Mouse (Mus musculus) heart, postnatal 0 days (tissue): ENCODE measurements around the gene Psmd9. TPM values are rescaled to one million over a fixed set of nuclear protein-coding genes. Genes with fewer than 3 reads are reported as not detected.

Source experiments
- ATAC-seq: fragments of 200-750 bp; cut with Nextera tagmentation; 2 replicates; pipeline ENCODE4 v1.8.0; 2017; ENCODE audit warnings: low read depth, moderate number of reproducible peaks, moderate library complexity; ENCODE audit not compliant: insufficient read depth
- DNase-seq: peaks from one replicate; pipeline ENCODE4 v3.0.0-alpha.2; 2016; ENCODE audit warnings: low spot score
- H3K27ac ChIP-seq: fragments of 300-500 bp; sonication (generic); 2 replicates; pipeline ENCODE4 v1.5.1; 2014; ENCODE audit warnings: low read depth, mild to moderate bottlenecking
- H3K27me3 ChIP-seq: fragments of 300-500 bp; sonication (generic); 2 replicates; pipeline ENCODE4 v1.6.1; 2014; ENCODE audit warnings: low read length, mixed read lengths; ENCODE audit not compliant: control insufficient read depth, insufficient read depth
- H3K36me3 ChIP-seq: fragments of 300-500 bp; sonication (generic); replicated peaks from 2 replicates; pipeline ENCODE4 v1.6.1; 2014; ENCODE audit warnings: low read length, mixed read lengths; ENCODE audit not compliant: control insufficient read depth, insufficient read depth
- H3K4me1 ChIP-seq: fragments of 300-500 bp; sonication (generic); 2 replicates; pipeline ENCODE4 v1.6.1; 2014; ENCODE audit warnings: antibody characterized with exemption; ENCODE audit not compliant: control insufficient read depth, insufficient read depth
- H3K4me2 ChIP-seq: fragments of 300-500 bp; sonication (generic); 2 replicates; pipeline ENCODE4 v1.6.1; 2014; ENCODE audit warnings: low read depth, mild to moderate bottlenecking, low read length, moderate library complexity
- H3K4me3 ChIP-seq: fragments of 300-500 bp; sonication (generic); 2 replicates; pipeline ENCODE4 v1.5.1; 2014; ENCODE audit warnings: low read depth, low read length
- H3K9ac ChIP-seq: fragments of 300-500 bp; sonication (generic); replicated peaks from 2 replicates; pipeline ENCODE4 v1.6.1; 2014; ENCODE audit warnings: low read depth, low read length, mixed read lengths
- H3K9me3 ChIP-seq: fragments of 300-500 bp; sonication (generic); replicated peaks from 2 replicates; pipeline ENCODE4 v1.6.1; 2016; ENCODE audit warnings: low read length; ENCODE audit not compliant: control insufficient read depth
- CTCF ChIP-seq: IDR thresholded peaks from 2 replicates; pipeline ENCODE4 v1.5.1; 2016; ENCODE audit warnings: antibody characterized with exemption, control low read depth, low read depth
- EP300 ChIP-seq: IDR thresholded peaks from 2 replicates; pipeline ENCODE4 v1.6.1; 2016; ENCODE audit warnings: antibody characterized with exemption, low read depth
- WGBS: fragments of 180-500 bp; shearing (Covaris S2); extraction: QIAGEN DNeasy Blood & Tissue Kit; methylation state at CpG from one replicate; pipeline ENCODE4 v1.1.7; 2014; 5-methylcytosine and 5-hydroxymethylcytosine counted together
- polyA plus RNA-seq: library from polyadenylated mRNA; unstranded; fragments of >200 nt; fragmentation: Nextera tagmentation; extraction: Ambion mirVana; gene quantifications from 2 replicates; pipeline ENCODE4 v1.2.1, GENCODE M21; 2015
- total RNA-seq: library from RNA; depleted of rRNA; stranded (reverse); fragments of >200 nt; gene quantifications from 2 replicates; pipeline ENCODE4 v1.2.3, GENCODE M21; 2014; ENCODE audit warnings: low replicate concordance

Gene Psmd9
- total and polyA plus RNA-seq, 2 experiments from 2014 or later: 11.2 to 54.9 TPM

DNA sequence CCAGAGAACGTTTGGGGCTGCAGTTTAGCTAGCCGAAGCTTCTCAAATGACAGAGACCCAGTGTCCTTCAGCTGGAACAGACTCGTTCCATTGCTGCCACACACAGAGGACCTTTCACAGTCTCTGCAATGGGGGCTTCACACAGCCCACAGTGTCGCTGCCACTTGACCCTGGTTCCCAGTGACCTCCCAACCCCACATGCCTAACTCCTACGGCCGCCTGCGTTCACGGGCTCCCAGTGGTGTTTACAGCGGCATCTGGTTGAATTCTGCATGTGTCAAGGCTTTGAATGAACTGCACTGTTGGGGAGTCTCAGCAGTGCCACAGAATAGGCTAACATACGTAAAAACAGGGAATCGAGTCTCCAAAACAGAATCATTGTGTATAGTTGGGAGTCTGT lies 101.7 kb downstream of the Psmd9 start:
- Histone ChIP-seq H3K4me2 (no peak overlapping the region), H3K36me3 (no peaks in the 10 kb centered on the region), H3K9me3 (no peaks in the 10 kb centered on the region; the same call in 1 of the 2 replicates), H3K4me3 (no peak overlapping the region), H3K4me1 (no peaks in the 10 kb centered on the region), H3K27ac (no peak overlapping the region), H3K9ac (no peak overlapping the region), H3K27me3 (no peaks in the 10 kb centered on the region)
- DNase-seq (no peak), ATAC-seq (no peak)
- 81% methylated on average over 11 of the region's 11 CpGs for WGBS
- TF ChIP-seq EP300 (no peak), CTCF (no peak)

DNA sequence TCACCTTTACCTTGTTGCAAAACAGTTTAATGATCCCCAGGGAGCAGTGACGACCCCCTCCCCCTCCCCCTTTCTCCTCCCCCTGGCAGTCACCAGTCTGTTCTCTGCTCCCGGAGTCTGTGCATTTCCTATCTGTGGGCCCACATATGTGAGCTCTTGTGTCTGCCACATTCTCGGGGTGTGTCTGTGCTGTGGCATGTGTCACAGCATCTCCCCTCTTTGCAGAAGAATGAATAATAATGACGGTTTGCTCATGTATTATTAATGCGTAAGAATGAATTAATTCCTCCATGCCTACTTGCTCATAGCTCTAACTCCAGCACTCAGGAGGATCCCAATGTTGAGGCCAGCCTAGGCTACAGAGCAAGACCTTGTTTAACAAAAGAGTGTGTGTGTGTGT lies 103.7 kb downstream of the Psmd9 start:
- Histone ChIP-seq H3K4me3 (no peak overlapping the region), H3K4me2 (no peak overlapping the region), H3K4me1 (peaks cover 6% of the 10 kb centered on the region; the same call in 1 of the 2 replicates), H3K36me3 (no peaks in the 10 kb centered on the region), H3K9ac (no peak overlapping the region), H3K27me3 (no peaks in the 10 kb centered on the region), H3K9me3 (no peaks in the 10 kb centered on the region; the same call in 1 of the 2 replicates), H3K27ac (no peak overlapping the region)
- no peak for ATAC-seq
- WGBS: 76% methylated on average over 5 of the region's 5 CpGs
- TF ChIP-seq EP300 (no peak), CTCF (no peak)
- DNase-seq: no peak

DNA sequence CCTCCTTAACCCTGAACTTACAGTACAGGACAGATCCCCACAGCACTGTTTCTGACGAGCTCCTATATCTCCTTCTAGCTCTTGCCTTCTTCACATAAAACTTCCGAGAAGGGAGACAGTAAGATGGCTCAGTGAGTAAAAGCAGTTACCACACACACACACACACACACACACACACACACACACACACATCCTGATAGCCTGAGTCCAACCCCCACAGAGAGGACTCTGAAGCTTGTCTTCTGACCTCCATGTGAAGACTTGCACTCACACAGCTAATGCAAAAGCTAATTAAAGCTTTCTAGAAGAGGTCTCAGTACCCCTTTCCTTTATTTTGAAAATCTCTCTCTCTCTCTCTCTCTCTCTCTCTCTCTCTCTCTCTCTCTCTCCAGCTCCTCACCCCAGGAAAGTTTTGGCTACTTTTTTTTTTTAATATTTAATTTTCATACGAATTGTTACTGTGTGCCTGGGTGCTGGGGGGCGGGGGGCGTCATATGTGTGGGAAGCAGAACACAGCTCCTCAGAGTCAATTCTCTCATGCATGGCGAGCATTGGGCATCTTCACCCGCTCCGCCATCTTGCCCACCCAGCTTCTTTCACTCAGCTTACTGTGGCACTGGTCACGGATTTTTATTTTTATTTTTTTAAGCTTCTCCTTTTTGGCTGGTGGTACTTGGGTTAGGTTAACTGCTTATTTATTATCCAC lies 107.6 kb downstream of the Psmd9 start:
- DNase-seq (no peak), ATAC-seq (no peak)
- H3K27ac ChIP-seq: no peak overlapping the region
- 75% methylated on average over 9 of the region's 9 CpGs for WGBS
- no peaks in the 10 kb centered on the region for H3K9me3 ChIP-seq
- peaks cover 6% of the 10 kb centered on the region for H3K4me1 ChIP-seq
- no peak overlapping the region for H3K9ac ChIP-seq
- H3K36me3 ChIP-seq: no peaks in the 10 kb centered on the region
- H3K27me3 ChIP-seq: no peaks in the 10 kb centered on the region
- no peak for TF ChIP-seq CTCF
- no peak for TF ChIP-seq EP300
- H3K4me2 ChIP-seq: no peak overlapping the region
- no peak overlapping the region for H3K4me3 ChIP-seq

DNA sequence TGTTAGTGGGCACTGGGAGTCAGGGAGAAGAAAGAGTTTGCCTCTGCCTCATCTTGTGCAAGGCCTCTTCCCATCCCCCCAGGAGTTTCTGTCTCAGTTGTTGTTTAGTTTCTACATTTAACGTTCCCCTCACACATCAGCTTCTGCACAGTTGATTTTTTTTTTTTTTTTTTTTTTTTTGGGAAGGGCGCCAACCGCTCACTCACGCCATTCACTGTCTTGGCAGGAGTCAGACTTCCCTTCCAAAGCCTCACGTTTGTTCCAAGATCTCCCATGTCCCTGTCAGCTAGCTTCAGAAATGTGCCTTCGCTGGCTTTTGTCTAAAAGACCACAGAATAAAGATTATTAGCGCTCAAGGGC lies 108.1 kb downstream of the Psmd9 start:
- Histone ChIP-seq H3K4me3 (no peak overlapping the region), H3K4me2 (no peak overlapping the region), H3K27me3 (no peaks in the 10 kb centered on the region), H3K36me3 (no peaks in the 10 kb centered on the region), H3K27ac (no peak overlapping the region), H3K9me3 (no peaks in the 10 kb centered on the region), H3K4me1 (peaks cover 6% of the 10 kb centered on the region), H3K9ac (no peak overlapping the region)
- peak; percentile 42 for DNase-seq
- WGBS: 20% methylated on average over 7 of the region's 7 CpGs
- no peak for TF ChIP-seq EP300
- no peak for TF ChIP-seq CTCF
- no peak for ATAC-seq

DNA sequence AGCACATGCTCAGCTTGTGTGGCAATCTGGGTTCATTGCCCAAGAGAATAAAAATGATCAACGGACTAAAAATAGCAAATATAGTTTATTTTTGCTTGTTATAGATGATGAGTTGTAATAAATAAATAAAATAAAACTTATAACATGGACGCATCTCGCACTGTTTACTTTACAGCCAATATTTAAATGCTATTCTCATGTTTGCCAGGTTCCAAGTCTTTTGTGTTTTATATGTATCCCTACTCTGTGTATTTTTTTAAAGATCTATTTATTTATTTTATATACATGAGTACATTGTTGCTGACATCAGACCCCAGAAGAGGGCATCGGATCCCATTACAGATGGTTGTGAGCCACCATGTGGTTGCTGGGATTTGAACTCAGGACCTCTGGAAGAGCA lies 108.5 kb downstream of the Psmd9 start:
- Histone ChIP-seq H3K4me1 (peaks cover 6% of the 10 kb centered on the region), H3K9me3 (no peaks in the 10 kb centered on the region), H3K9ac (no peak overlapping the region), H3K36me3 (no peaks in the 10 kb centered on the region), H3K27ac (no peak overlapping the region), H3K27me3 (no peaks in the 10 kb centered on the region), H3K4me3 (no peak overlapping the region), H3K4me2 (no peak overlapping the region)
- DNase-seq (no peak), ATAC-seq (no peak)
- no peak for TF ChIP-seq CTCF
- TF ChIP-seq EP300: no peak
- 73% methylated on average over 4 of the region's 4 CpGs for WGBS

DNA sequence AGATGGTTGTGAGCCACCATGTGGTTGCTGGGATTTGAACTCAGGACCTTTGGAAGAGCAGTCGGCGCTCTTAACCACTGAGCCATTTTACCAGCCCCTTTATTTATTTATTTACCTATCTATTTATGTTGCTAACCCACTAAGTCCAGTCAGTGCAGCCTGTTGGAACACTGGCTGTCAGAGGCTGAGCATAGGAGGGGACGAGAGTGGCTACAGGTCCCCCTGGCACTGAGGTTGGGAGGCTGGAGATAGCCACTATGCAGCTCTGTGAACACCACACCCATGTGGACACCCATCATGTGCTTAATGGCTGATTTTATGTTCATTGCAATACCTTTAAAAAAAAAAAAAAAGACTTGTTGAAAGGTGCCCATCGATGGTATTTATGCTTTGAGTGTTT lies 110.0 kb downstream of the Psmd9 start:
- 85% methylated on average over 4 of the region's 4 CpGs for WGBS
- peaks cover 6% of the 10 kb centered on the region for H3K4me1 ChIP-seq

More for the DNA sequence above, 110.0 kb downstream of the Psmd9 start:
- Histone ChIP-seq H3K9ac (no peak overlapping the region), H3K27ac (no peak overlapping the region), H3K9me3 (no peaks in the 10 kb centered on the region), H3K4me3 (no peak overlapping the region), H3K36me3 (no peaks in the 10 kb centered on the region), H3K27me3 (no peaks in the 10 kb centered on the region), H3K4me2 (peak overlapping the region; percentile 39; the same call in 1 of the 2 replicates)
- no peak for TF ChIP-seq EP300
- TF ChIP-seq CTCF: no peak
- no peak for ATAC-seq
- DNase-seq: no peak
